Mouse (Mus musculus) liver, postnatal 0 days (tissue): ENCODE data around the gene Gadd45gip1.

Source experiments
- CTCF ChIP-seq: sonication (generic); IDR thresholded peaks from 2 replicates; pipeline ENCODE4 v1.5.1; 2016; ENCODE audit warnings: antibody characterized with exemption, low read depth
- EP300 ChIP-seq: IDR thresholded peaks from 2 replicates; pipeline ENCODE4 v1.6.1; 2016; ENCODE audit warnings: antibody characterized with exemption, low read depth, mild to moderate bottlenecking

DNA sequence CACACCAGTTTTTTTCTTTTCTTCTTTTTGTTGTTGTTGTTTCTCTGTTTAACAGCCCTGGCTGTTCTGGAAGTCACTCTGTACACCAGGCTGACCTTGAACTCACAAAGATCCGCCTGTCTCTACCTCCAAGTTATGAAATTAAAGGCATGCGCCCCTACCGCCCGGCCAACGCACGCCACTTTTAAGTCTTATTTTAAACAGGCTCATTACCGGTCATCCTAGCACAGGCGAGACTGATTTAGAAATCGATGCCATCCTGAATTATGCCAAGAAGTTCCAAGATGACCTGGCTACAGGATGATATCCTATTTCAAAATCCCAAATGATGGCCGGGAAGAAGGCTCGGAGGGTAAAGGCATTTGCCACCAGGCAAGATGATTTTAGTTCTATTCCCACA lies at the start of gene Gadd45gip1:
- TF ChIP-seq EP300 (no peak), CTCF (peak; percentile 57)
